Mouse (Mus musculus) heart, embryonic 15.5 days (tissue): Measurements from ENCODE around the gene Pfdn6. TPM values are rescaled to one million over a fixed set of nuclear protein-coding genes. Genes with fewer than 3 reads are reported as not detected.
"Not testable (repeated sequence)": the region's sequence is repeated elsewhere in the genome, so short reads cannot be mapped to it uniquely, and the experiment has no call there.

ENCODE experiments used
- ATAC-seq: fragments of 200-750 bp; cut with Nextera tagmentation; replicated peaks from 2 replicates; pipeline ENCODE4 v1.8.0; 2017; ENCODE audit warnings: low read depth, moderate TSS enrichment; ENCODE audit not compliant: insufficient number of reproducible peaks, insufficient read depth, low FRiP score
- H3K27ac ChIP-seq: fragments of 300-500 bp; sonication (generic); 2 replicates; pipeline ENCODE4 v1.5.1; 2015; ENCODE audit warnings: mild to moderate bottlenecking, inconsistent platforms
- H3K27me3 ChIP-seq: fragments of 300-500 bp; sonication (generic); 2 replicates; pipeline ENCODE4 v1.6.1; 2015; ENCODE audit warnings: inconsistent platforms
- H3K36me3 ChIP-seq: fragments of 300-500 bp; sonication (generic); 2 replicates; pipeline ENCODE4 v1.6.1; 2015; ENCODE audit warnings: mild to moderate bottlenecking, inconsistent platforms
- H3K4me1 ChIP-seq: fragments of 300-500 bp; sonication (generic); replicated peaks from 2 replicates; pipeline ENCODE4 v1.6.1; 2015; ENCODE audit warnings: inconsistent platforms
- H3K4me2 ChIP-seq: fragments of 300-500 bp; sonication (generic); 2 replicates; pipeline ENCODE4 v1.6.1; 2015; ENCODE audit warnings: inconsistent platforms, mild to moderate bottlenecking, moderate library complexity
- H3K4me3 ChIP-seq: fragments of 300-500 bp; sonication (generic); 2 replicates; pipeline ENCODE4 v1.5.1; 2015; ENCODE audit warnings: mild to moderate bottlenecking, inconsistent platforms
- H3K9ac ChIP-seq: fragments of 300-500 bp; sonication (generic); 2 replicates; pipeline ENCODE4 v1.6.1; 2015; ENCODE audit warnings: mild to moderate bottlenecking, inconsistent platforms
- H3K9me3 ChIP-seq: fragments of 300-500 bp; sonication (generic); replicated peaks from 2 replicates; pipeline ENCODE4 v1.6.1; 2016; ENCODE audit warnings: inconsistent platforms
- WGBS: fragments of 180-500 bp; shearing (Covaris S2); methylation state at CpG from one replicate; pipeline ENCODE4 v1.1.7; 2015; ENCODE audit warnings: mixed read lengths; 5-methylcytosine and 5-hydroxymethylcytosine counted together
- polyA plus RNA-seq: library from polyadenylated mRNA; unstranded; fragments of >200 nt; fragmentation: Nextera tagmentation; extraction: Ambion mirVana; gene quantifications from 2 replicates; pipeline ENCODE4 v1.2.1, GENCODE M21; 2015

Gene Pfdn6
- polyA plus RNA-seq: 112 and 115 TPM in 2 replicates

- Histone ChIP-seq H3K36me3 (peaks cover 26% of the 10 kb centered on the region; the same call in 1 of the 2 replicates), H3K9ac (peak within 1 kb of the TSS; percentile 80), H3K4me1 (peaks cover 18% of the 10 kb centered on the region), H3K4me2 (peak within 1 kb of the TSS; percentile 82), H3K27ac (peak within 1 kb of the TSS; percentile 62; the same call in 1 of the 2 replicates), H3K9me3 (no peaks in the 10 kb centered on the region), H3K4me3 (peak within 1 kb of the TSS; percentile 91), H3K27me3 (no peaks in the 10 kb centered on the region)
- peak; percentile 85 for ATAC-seq
- WGBS: under 1% methylated on average over 36 of the region's 36 CpGs
Observed at GRCm38 (mm10) chr17:33940206-33940805, at the start of gene Pfdn6, which contains the start of gene Wdr46. TSS of gene Pfdn6 (minus strand) at chr17:33940343. TSS of gene Wdr46 (plus strand) at chr17:33940660.

DNA sequence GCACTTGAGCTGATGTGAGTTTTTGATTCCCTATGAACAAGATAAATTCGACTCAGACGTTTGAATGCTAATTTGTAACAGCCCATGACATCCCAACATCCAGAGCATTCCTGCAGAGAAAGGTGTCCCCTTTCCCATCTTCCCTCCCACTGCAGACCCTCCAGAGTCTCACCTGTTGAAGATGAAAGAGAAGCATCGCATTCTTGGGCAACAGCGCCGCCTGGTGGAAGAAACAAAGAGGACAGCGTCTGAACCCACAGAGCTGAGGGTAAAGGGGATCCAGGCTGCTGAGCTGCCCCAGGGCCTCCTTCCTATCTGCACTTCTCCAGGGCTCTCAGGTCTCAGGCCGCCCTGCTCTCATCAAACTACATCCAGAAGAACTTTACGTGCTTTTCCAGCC, 42.0 kb upstream of the Pfdn6 start:
- Histone ChIP-seq H3K27me3 (peaks cover 35% of the 10 kb centered on the region), H3K4me3 (peak overlapping the region; percentile 60; the same call in 1 of the 2 replicates), H3K4me1 (peaks cover 27% of the 10 kb centered on the region), H3K4me2 (peak overlapping the region; percentile 78)
- H3K36me3 ChIP-seq, ATAC-seq, H3K9ac ChIP-seq, H3K27ac ChIP-seq, H3K9me3 ChIP-seq: not testable (repeated sequence)
- WGBS: 9% methylated on average over 8 of the region's 8 CpGs

- WGBS: under 1% methylated on average over 27 of the region's 27 CpGs
- H3K9me3 ChIP-seq, H3K36me3 ChIP-seq: not testable (repeated sequence)
- peaks cover 27% of the 10 kb centered on the region for H3K4me1 ChIP-seq
- H3K4me2 ChIP-seq: peak overlapping the region; percentile 78
- peak overlapping the region; percentile 65 for H3K9ac ChIP-seq
- peak overlapping the region; percentile 87 for H3K27ac ChIP-seq
- ATAC-seq: peak; percentile 87
- H3K4me3 ChIP-seq: peak overlapping the region; percentile 60
- peaks cover 43% of the 10 kb centered on the region for H3K27me3 ChIP-seq
Observed at GRCm38 (mm10) chr17:33981192-33981909, 41.2 kb upstream of the Pfdn6 start.

GRCm38 (mm10) chr17:33980181-33981035, 40.3 kb upstream of the Pfdn6 start:
- Histone ChIP-seq H3K4me3 (peak overlapping the region; percentile 60), H3K27me3 (peaks cover 48% of the 10 kb centered on the region), H3K9me3 (no peaks in the 10 kb centered on the region), H3K4me2 (peak overlapping the region; percentile 78), H3K36me3 (no peaks in the 10 kb centered on the region), H3K27ac (peak overlapping the region; percentile 77), H3K4me1 (peaks cover 27% of the 10 kb centered on the region), H3K9ac (no peak overlapping the region)
- 72% methylated on average over 19 of the region's 19 CpGs for WGBS
- no peak for ATAC-seq

GRCm38 (mm10) chr17:33979512-33980050, 39.4 kb upstream of the Pfdn6 start:
- Histone ChIP-seq H3K4me3 (no peak overlapping the region), H3K27ac (no peak overlapping the region), H3K4me1 (peaks cover 27% of the 10 kb centered on the region), H3K4me2 (no peak overlapping the region), H3K36me3 (no peaks in the 10 kb centered on the region), H3K9ac (no peak overlapping the region), H3K9me3 (no peaks in the 10 kb centered on the region), H3K27me3 (peaks cover 48% of the 10 kb centered on the region)
- ATAC-seq: no peak
- 58% methylated on average over 6 of the region's 6 CpGs for WGBS

- peak; percentile 54 for ATAC-seq
- Histone ChIP-seq H3K27ac (no peak overlapping the region), H3K4me2 (peak overlapping the region; percentile 74), H3K9me3 (no peaks in the 10 kb centered on the region), H3K27me3 (peaks cover 52% of the 10 kb centered on the region), H3K36me3 (no peaks in the 10 kb centered on the region), H3K9ac (peak overlapping the region; percentile 25), H3K4me1 (peaks cover 27% of the 10 kb centered on the region), H3K4me3 (peak overlapping the region; percentile 48)
- WGBS: under 1% methylated on average over 17 of the region's 17 CpGs
Observed at GRCm38 (mm10) chr17:33978631-33979031, 38.5 kb upstream of the Pfdn6 start.

DNA sequence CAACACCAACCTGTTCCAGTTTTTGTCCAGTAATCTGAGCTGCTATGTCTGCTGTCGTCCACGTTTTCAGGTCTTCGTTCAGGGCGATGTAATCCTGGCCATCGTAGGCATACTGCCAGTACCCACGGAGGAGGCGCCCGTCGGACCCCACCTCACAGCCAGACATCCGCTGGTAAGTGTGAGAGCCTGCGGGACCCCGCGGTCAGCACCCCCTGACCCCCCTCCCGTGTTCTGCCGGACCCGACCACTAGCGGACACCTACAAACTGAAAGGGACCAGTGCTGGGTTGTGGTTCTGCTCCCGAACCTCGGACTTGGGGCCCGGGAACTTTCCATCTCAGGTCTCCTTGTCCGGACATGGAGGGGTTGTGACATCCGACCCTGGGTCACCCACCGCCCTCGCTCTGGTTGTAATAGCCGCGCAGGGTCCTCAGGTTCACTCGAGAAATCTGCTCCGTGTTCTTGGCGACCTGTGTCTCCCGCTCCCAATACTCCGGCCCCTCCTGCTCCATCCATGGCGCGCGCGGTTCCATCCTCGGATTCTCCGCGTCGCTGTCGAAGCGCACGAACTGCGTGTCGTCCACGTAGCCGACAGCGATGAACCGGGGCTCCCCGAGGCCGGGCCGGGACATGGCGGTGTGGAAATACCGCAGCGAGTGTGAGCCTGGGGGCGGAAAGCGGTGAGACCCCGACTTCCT, 37.9 kb upstream of the Pfdn6 start:
- Histone ChIP-seq H3K9ac (peak overlapping the region; percentile 25), H3K4me2 (peak overlapping the region; percentile 74), H3K4me1 (peaks cover 27% of the 10 kb centered on the region), H3K27me3 (peaks cover 52% of the 10 kb centered on the region), H3K4me3 (peak overlapping the region; percentile 48), H3K9me3 (no peaks in the 10 kb centered on the region), H3K27ac (no peak overlapping the region), H3K36me3 (no peaks in the 10 kb centered on the region)
- 2% methylated on average over 57 of the region's 57 CpGs for WGBS
- no peak for ATAC-seq

DNA sequence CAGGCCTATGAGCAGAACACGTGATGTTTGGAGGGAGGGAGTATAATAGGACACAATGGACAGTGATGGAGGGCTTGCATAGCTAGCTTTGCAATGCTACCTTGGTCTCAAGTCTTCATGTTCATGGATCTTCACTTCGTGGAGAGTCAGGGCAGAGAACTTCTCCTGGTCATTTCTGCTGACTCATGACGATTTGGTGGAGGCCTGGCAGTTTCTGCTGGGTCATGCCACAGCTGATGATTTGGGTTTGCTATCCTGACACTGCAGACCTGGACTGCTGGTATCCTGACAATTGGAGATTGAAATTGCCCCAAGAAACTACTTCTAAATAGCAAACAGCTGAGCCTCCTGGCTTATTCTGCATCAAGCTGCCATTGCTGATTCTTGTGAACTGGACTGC, 33.4 kb upstream of the Pfdn6 start:
- WGBS: 58% methylated on average over 3 of the region's 3 CpGs
- Histone ChIP-seq H3K27ac (no peak overlapping the region), H3K9me3 (no peaks in the 10 kb centered on the region), H3K9ac (no peak overlapping the region), H3K4me3 (no peak overlapping the region), H3K27me3 (peaks cover 34% of the 10 kb centered on the region), H3K36me3 (no peaks in the 10 kb centered on the region), H3K4me1 (peaks cover 9% of the 10 kb centered on the region), H3K4me2 (no peak overlapping the region)
- no peak for ATAC-seq

- no peak for ATAC-seq
- no peaks in the 10 kb centered on the region for H3K36me3 ChIP-seq
- peaks cover under 1% of the 10 kb centered on the region; the same call in 1 of the 2 replicates for H3K4me1 ChIP-seq
- H3K4me2 ChIP-seq: no peak overlapping the region
- 6% methylated on average over 1 of the region's 1 CpGs for WGBS
- no peak overlapping the region for H3K4me3 ChIP-seq
- H3K27ac ChIP-seq: no peak overlapping the region
- H3K9ac ChIP-seq: no peak overlapping the region
- no peaks in the 10 kb centered on the region for H3K9me3 ChIP-seq
- peaks cover 25% of the 10 kb centered on the region for H3K27me3 ChIP-seq
Observed at GRCm38 (mm10) chr17:33972691-33973090, 32.5 kb upstream of the Pfdn6 start.

- peaks cover 10% of the 10 kb centered on the region; the same call in 1 of the 2 replicates for H3K36me3 ChIP-seq
- H3K9ac ChIP-seq: no peak overlapping the region
- no peak overlapping the region for H3K4me2 ChIP-seq
- no peaks in the 10 kb centered on the region for H3K9me3 ChIP-seq
- no peaks in the 10 kb centered on the region for H3K4me1 ChIP-seq
- peaks cover 6% of the 10 kb centered on the region; the same call in 1 of the 2 replicates for H3K27me3 ChIP-seq
- no peak for ATAC-seq
- H3K27ac ChIP-seq: no peak overlapping the region
- WGBS: 76% methylated on average over 4 of the region's 4 CpGs
- H3K4me3 ChIP-seq: no peak overlapping the region
Observed at GRCm38 (mm10) chr17:33969394-33969793, 29.3 kb upstream of the Pfdn6 start.
